Mouse (Mus musculus): ENCODE results near the gene Anp32b.

DNA sequence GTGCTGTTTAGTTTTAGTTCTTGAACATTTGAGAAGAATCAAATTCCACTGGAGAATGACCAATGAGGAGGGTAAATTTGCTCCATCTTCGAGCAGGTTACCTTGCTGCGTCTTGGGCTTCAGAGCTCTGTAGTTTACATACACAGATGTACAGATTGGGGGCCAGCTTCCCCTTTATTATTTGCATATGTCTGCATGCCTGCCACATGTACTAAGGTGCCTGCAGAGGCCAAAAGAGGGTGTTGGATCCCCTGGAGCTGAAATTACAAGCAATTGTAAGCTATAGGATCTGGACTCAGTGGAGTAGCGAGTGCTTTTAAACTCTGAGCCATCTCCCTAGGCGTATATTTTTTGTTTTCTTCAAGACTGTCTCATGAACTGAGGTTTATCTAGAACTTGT, 6.1 kb downstream of the Anp32b start:
- TF ChIP-seq CTCF (IDR thresholded peaks at IDR 0.05; ENCODE audit: extremely low read depth, insufficient read length, insufficient replicate concordance, low read depth, low read length) (no peak), POLR2A (IDR thresholded peaks at IDR 0.05; ENCODE audit: low read depth, low read length) (no peak)

Measured in small intestine, adult 2 months (tissue).